Mouse (Mus musculus): ENCODE data around the gene Slc13a5.
A peak's percentile ranks its signal among the peaks of the same experiment; 100 is the strongest.

The Slc13a5 gene

GRCm38 (mm10) chr11:72256441-72256840 is 10.6 kb downstream of the Slc13a5 start:
- DNase-seq, result peak; percentile 61

- DNase-seq, result no peak
Measured at GRCm38 (mm10) chr11:72255629-72256028, 11.4 kb downstream of the Slc13a5 start.

GRCm38 (mm10) chr11:72245196-72245753 is 21.7 kb downstream of the Slc13a5 start:
- no peak for DNase-seq

GRCm38 (mm10) chr11:72240062-72240860 is 26.8 kb downstream of the Slc13a5 start:
- DNase-seq, result peak; percentile 76

- no peak for DNase-seq
Measured at GRCm38 (mm10) chr11:72234013-72234412, 33.0 kb downstream of the Slc13a5 start.

- peak; percentile 70 for DNase-seq
Measured at GRCm38 (mm10) chr11:72232991-72233390, 34.0 kb downstream of the Slc13a5 start.

GRCm38 (mm10) chr11:72232068-72232467 is 35.0 kb downstream of the Slc13a5 start:
- peak; percentile 53 for DNase-seq

GRCm38 (mm10) chr11:72228513-72228912 is 38.5 kb downstream of the Slc13a5 start:
- DNase-seq, result peak; percentile 79

- peak; percentile 68 for DNase-seq
Measured at GRCm38 (mm10) chr11:72226901-72227300, 40.1 kb downstream of the Slc13a5 start.

GRCm38 (mm10) chr11:72226020-72226791 is 40.8 kb downstream of the Slc13a5 start:
- DNase-seq, result peak; percentile 82

GRCm38 (mm10) chr11:72224865-72225264 is 42.2 kb downstream of the Slc13a5 start:
- DNase-seq, result peak; percentile 93

GRCm38 (mm10) chr11:72223414-72223813 is 43.6 kb downstream of the Slc13a5 start:
- peak; percentile 68 for DNase-seq

- DNase-seq, result peak; percentile 92
Measured at GRCm38 (mm10) chr11:72221278-72221677, 45.7 kb downstream of the Slc13a5 start.

- peak; percentile 90 for DNase-seq
Measured at GRCm38 (mm10) chr11:72217116-72217515, 49.9 kb downstream of the Slc13a5 start.

GRCm38 (mm10) chr11:72215410-72215797 is 51.6 kb downstream of the Slc13a5 start, which contains the start of gene Med31:
Gene Med31 (minus strand): TSS chr11:72215592.
- peak; percentile 98 for DNase-seq

GRCm38 (mm10) chr11:72214591-72215409 is 52.2 kb downstream of the Slc13a5 start:
- DNase-seq, result peak; percentile 100

- no peak for DNase-seq
Measured at GRCm38 (mm10) chr11:72207834-72208377, 59.1 kb downstream of the Slc13a5 start.

GRCm38 (mm10) chr11:72207204-72207833 is 59.7 kb downstream of the Slc13a5 start, which contains the start of the genes 4933427D14Rik and Txndc17:
Gene 4933427D14Rik (minus strand): TSS chr11:72207459.
Gene Txndc17 (plus strand): TSS chr11:72207547.
- DNase-seq, result peak; percentile 99

GRCm38 (mm10) chr11:72206341-72207203 is 60.5 kb downstream of the Slc13a5 start, which contains the start of gene Gm43951:
Gene Gm43951 (minus strand): TSS chr11:72206840.
- DNase-seq, result peak; percentile 94

- DNase-seq, result peak; percentile 90
Measured at GRCm38 (mm10) chr11:72205256-72205655, 61.8 kb downstream of the Slc13a5 start.
